ENCODE assay signal across 9 mouse cellular contexts in genomic region chr14:21074398-21075320, GRCm38 (mm10). TPM values are rescaled to one million over a fixed set of nuclear protein-coding genes. Genes with fewer than 3 reads are reported as not detected.
DNase-seq lines count a peak whose midpoint lies in the region; ATAC-seq and TF ChIP-seq lines count a peak whose summit lies in the region.
"Had no signal": no experiment of that assay in that cellular context is flagged by ENCODE, and none has a peak within 500 bp of the region (broad histone marks: within the 10 kb centered on the region; RNA-seq: fewer than 3 reads in every experiment).

No protein-coding gene starts in this region.

- peak overlapping the region; percentile 100 for H3K4me3 ChIP-seq in megakaryocyte, embryonic 14.5 days (replicated peaks)
- peak overlapping the region; percentile 61; the same call in 1 of the 2 replicates for H3K4me3 ChIP-seq in intestine, embryonic 14.5 days (ENCODE audit: low read depth, low read length)
- H3K4me3 ChIP-seq in myocyte = peak overlapping the region; percentile 47

- peak overlapping the region; percentile 70 for H3K4me2 ChIP-seq in intestine, embryonic 14.5 days (ENCODE audit: low read length)
- H3K4me2 ChIP-seq in myocyte (ENCODE audit: low read depth) = peak overlapping the region; percentile 93

- peak; percentile 24 for DNase-seq in cerebellum, adult 9-11 months
- DNase-seq in intestine, embryonic 14.5 days (ENCODE audit: low spot score) = no peak
- no peak for DNase-seq in cerebellum, adult 9-10 months
- DNase-seq in embryo, embryonic 9.5 days (ENCODE audit: extremely low spot score) = no peak
- DNase-seq: kidney, adult 8-10 months had no signal

- H3K27me3 ChIP-seq in megakaryocyte, embryonic 14.5 days (replicated peaks) = no peaks in the 10 kb centered on the region
- no peaks in the 10 kb centered on the region for H3K27me3 ChIP-seq in intestine, embryonic 14.5 days (replicated peaks; ENCODE audit: control insufficient read depth, insufficient read depth, low read length)
- H3K27me3 ChIP-seq in myocyte (ENCODE audit: control insufficient read depth, insufficient read depth, insufficient read length) = no peaks in the 10 kb centered on the region

- peaks cover 70% of the 10 kb centered on the region for H3K4me1 ChIP-seq in megakaryocyte, embryonic 14.5 days
- peaks cover 20% of the 10 kb centered on the region for H3K4me1 ChIP-seq in intestine, embryonic 14.5 days (replicated peaks; ENCODE audit: control insufficient read depth, insufficient read depth, low read length)

- H3K36me3 ChIP-seq in megakaryocyte, embryonic 14.5 days (replicated peaks; ENCODE audit: low read length) = no peaks in the 10 kb centered on the region
- no peaks in the 10 kb centered on the region for H3K36me3 ChIP-seq in intestine, embryonic 14.5 days (ENCODE audit: control insufficient read depth, insufficient read depth, low read length)
- H3K36me3 ChIP-seq in myocyte (ENCODE audit: control insufficient read depth, insufficient read depth) = no peaks in the 10 kb centered on the region

- no peak for TF ChIP-seq POLR2A in myocyte (IDR thresholded peaks at IDR 0.05; ENCODE audit: insufficient read length, low read depth)

- no peaks in the 10 kb centered on the region for H3K9me3 ChIP-seq in megakaryocyte, embryonic 14.5 days
- H3K9me3 ChIP-seq in intestine, embryonic 14.5 days (ENCODE audit: control insufficient read depth, low read length) = no peaks in the 10 kb centered on the region

- 33% methylated on average over 11 of the region's 11 CpGs for WGBS in intestine, embryonic 14.5 days

- no peak overlapping the region for H3ac ChIP-seq in myocyte (ENCODE audit: control insufficient read depth, insufficient read length)

- no peak overlapping the region; the same call in 1 of the 2 replicates for H3K27ac ChIP-seq in intestine, embryonic 14.5 days (ENCODE audit: low read depth)

- no peak overlapping the region for H3K9ac ChIP-seq in intestine, embryonic 14.5 days (ENCODE audit: low read length)

- ATAC-seq in cerebellum, adult (ENCODE audit: insufficient number of reproducible peaks, low FRiP score, low TSS enrichment) = no peak
- ATAC-seq in megakaryocyte, adult 5-6 weeks (ENCODE audit: poor library complexity, severe bottlenecking) = no peak
- no peak for ATAC-seq in intestine, embryonic 14.5 days (replicated peaks; ENCODE audit: low FRiP score, low TSS enrichment, low read depth)

- H3K79me2 ChIP-seq in myocyte (ENCODE audit: control insufficient read depth, insufficient read depth) = no peaks in the 10 kb centered on the region

TF ChIP-seq in myocyte, 11 proteins besides CTCF, POLR2A, EP300 and RAD21:
- TF ChIP-seq POLR2AphosphoS2 (IDR thresholded peaks at IDR 0.05; ENCODE audit: insufficient read length, low read depth) = no peak
- TF ChIP-seq REST (IDR thresholded peaks at IDR 0.05; ENCODE audit: insufficient read depth, insufficient read length) = no peak
- TF ChIP-seq MAX (IDR thresholded peaks at IDR 0.05; ENCODE audit: low read depth) = no peak
- no peak for TF ChIP-seq TCF12 (IDR thresholded peaks at IDR 0.05; ENCODE audit: insufficient read depth, poor library complexity, severe bottlenecking)
- TF ChIP-seq MYOD1 (IDR thresholded peaks at IDR 0.05; ENCODE audit: control insufficient read depth in 1 of 3, insufficient read length in 2 of 3, low read depth in 2 of 3) = no peak
- no peak for TF ChIP-seq CEBPB (IDR thresholded peaks at IDR 0.05; ENCODE audit: insufficient read depth, poor library complexity, severe bottlenecking)
- TF ChIP-seq USF1 (IDR thresholded peaks at IDR 0.05; ENCODE audit: low read depth) = no peak
- no peak for TF ChIP-seq SRF (IDR thresholded peaks at IDR 0.05; ENCODE audit: control insufficient read depth, insufficient read length, low read depth)
- no peak for TF ChIP-seq E2F4 (IDR thresholded peaks at IDR 0.05; ENCODE audit: insufficient read depth)
- no peak for TF ChIP-seq MYOG (IDR thresholded peaks at IDR 0.05; ENCODE audit: control insufficient read depth in 1 of 3, insufficient read depth in 1 of 3, insufficient read length in 2 of 3, low read depth in 2 of 3)
- TF ChIP-seq TCF3 (IDR thresholded peaks at IDR 0.05; ENCODE audit: insufficient read length, low read depth) = no peak
TF ChIP-seq in myocyte: peak in this region for 0.

RNA-seq across cellular contexts. Expression of gene Adk, which starts 22.3 kb away (rescaled TPM):
- 2.1 TPM in 1 of 2 replicates, not detected in the other for polyA plus RNA-seq in megakaryocyte, embryonic 14.5 days (2012; ENCODE audit: insufficient read depth, low replicate concordance)
- 41.2 and 47.1 TPM in 2 replicates for total RNA-seq in megakaryocyte, adult 5-6 weeks (2015)
- total RNA-seq in megakaryocyte, adult 5-6 weeks (2017) = 28.6 and 54.7 TPM in 2 replicates
- polyA plus RNA-seq in intestine, embryonic 14.5 days (2014; fragmentation: Nextera tagmentation; extraction: Ambion mirVana) = 180 TPM in 2 replicates
- polyA plus RNA-seq in myocyte (2012; fragmentation: generic; extraction: Trizol) = 37.2 TPM

RNA-seq across cellular contexts. Expression of gene Ap3m1, which starts 22.4 kb away (rescaled TPM):
- 0.49 and 2.7 TPM in 2 replicates for polyA plus RNA-seq in megakaryocyte, embryonic 14.5 days (2012; ENCODE audit: insufficient read depth, low replicate concordance)
- 66.8 and 78.9 TPM in 2 replicates for total RNA-seq in megakaryocyte, adult 5-6 weeks (2015)
- 79.7 and 96.9 TPM in 2 replicates for total RNA-seq in megakaryocyte, adult 5-6 weeks (2017)
- polyA plus RNA-seq in intestine, embryonic 14.5 days (2014; fragmentation: Nextera tagmentation; extraction: Ambion mirVana) = 73.3 and 82.7 TPM in 2 replicates
- polyA plus RNA-seq in myocyte (2012; fragmentation: generic; extraction: Trizol) = 15.1 TPM

Comparison
In these comparisons a context has a peak if more than half of its experiments do, and no peak if none do; other contexts are left out.
1. H3K4me3 ChIP-seq: peak in every context shown above with its lines; median percentile 100 in megakaryocyte, embryonic 14.5 days; 61 in intestine, embryonic 14.5 days; 47 in myocyte.
2. RNA of gene Adk, which starts 22.3 kb away (polyA plus RNA-seq): 180 TPM in intestine, embryonic 14.5 days and 37.2 TPM in myocyte (single experiment); 2.1 TPM in megakaryocyte, embryonic 14.5 days; every median in the first group is over 10 times any median in the second.